Mouse (Mus musculus) CH12F3 (cell line): Measurements from ENCODE around the gene Hpcal1.

ENCODE experiments used
- in situ Hi-C: fragments of 300-500 bp; cut with MboI; formaldehyde crosslinking; loops from 2 replicates; pipeline ENCODE4 v1.14.3; 2020; ENCODE audit warnings: low sequenced_read_pairs

Hpcal1 gene

GRCm38 (mm10) chr12:17711731-17712388, 21.2 kb downstream of the Hpcal1 start:
- in situ Hi-C loops = no loop called here

- in situ Hi-C loops = no loop called here
Observed at GRCm38 (mm10) chr12:17712571-17712970, 21.9 kb downstream of the Hpcal1 start.

GRCm38 (mm10) chr12:17715720-17716478, 25.2 kb downstream of the Hpcal1 start:
- in situ Hi-C loops = no loop called here

- in situ Hi-C loops = no loop called here
Observed at GRCm38 (mm10) chr12:17717257-17717656, 26.6 kb downstream of the Hpcal1 start.

- in situ Hi-C loops = no loop called here
Observed at GRCm38 (mm10) chr12:17718146-17718545, 27.5 kb downstream of the Hpcal1 start.

GRCm38 (mm10) chr12:17721058-17721457, 30.4 kb downstream of the Hpcal1 start:
- in situ Hi-C loops = no loop called here

- in situ Hi-C loops = no loop called here
Observed at GRCm38 (mm10) chr12:17722452-17723181, 32.0 kb downstream of the Hpcal1 start.

GRCm38 (mm10) chr12:17723182-17723570, 32.5 kb downstream of the Hpcal1 start:
- in situ Hi-C loops = no loop called here

- in situ Hi-C loops = no loop called here
Observed at GRCm38 (mm10) chr12:17723999-17724398, 33.3 kb downstream of the Hpcal1 start.

- in situ Hi-C loops = no loop called here
Observed at GRCm38 (mm10) chr12:17724412-17725090, 33.9 kb downstream of the Hpcal1 start.

- in situ Hi-C loops = no loop called here
Observed at GRCm38 (mm10) chr12:17725592-17725991, 34.9 kb downstream of the Hpcal1 start.

- in situ Hi-C loops = no loop called here
Observed at GRCm38 (mm10) chr12:17726576-17727320, 36.1 kb downstream of the Hpcal1 start.

- in situ Hi-C loops = no loop called here
Observed at GRCm38 (mm10) chr12:17727676-17728339, 37.2 kb downstream of the Hpcal1 start.

- in situ Hi-C loops = no loop called here
Observed at GRCm38 (mm10) chr12:17729211-17729900, 38.7 kb downstream of the Hpcal1 start.

- in situ Hi-C loops = no loop called here
Observed at GRCm38 (mm10) chr12:17732006-17732405, 41.4 kb downstream of the Hpcal1 start.

- in situ Hi-C loops = no loop called here
Observed at GRCm38 (mm10) chr12:17732546-17732945, 41.9 kb downstream of the Hpcal1 start.

- in situ Hi-C loops = no loop called here
Observed at GRCm38 (mm10) chr12:17733114-17733904, 42.7 kb downstream of the Hpcal1 start.

GRCm38 (mm10) chr12:17736396-17736795, 45.7 kb downstream of the Hpcal1 start:
- in situ Hi-C loops = no loop called here
